Mouse (Mus musculus) kidney, adult 2 months (tissue): ENCODE results near the gene March10.

Experiments
- CTCF ChIP-seq: fragments of 200-500 bp; conservative IDR thresholded peaks from 2 replicates; pipeline ENCODE4 v1.5.1; 2011; ENCODE audit warnings: low read depth, mild to moderate bottlenecking, control low read depth, low read length, moderate library complexity, mixed read lengths; ENCODE audit not compliant: insufficient read depth, insufficient read length
- POLR2A ChIP-seq: fragments of 200-500 bp; IDR thresholded peaks from one replicate; pipeline ENCODE4 v1.6.1; 2011; ENCODE audit warnings: low read depth, low read length, control low read depth

GRCm38 (mm10) chr11:105333867-105334670, 122.5 kb downstream of the March10 start:
- TF ChIP-seq CTCF = no peak
- TF ChIP-seq POLR2A = no peak
